Mouse (Mus musculus) MEL (cell line): ENCODE measurements around the gene Usp37.

Source experiments
- CHD2 ChIP-seq: IDR thresholded peaks from 2 replicates; pipeline ENCODE4 v1.6.1; 2011; ENCODE audit warnings: low read length, improper control_type of control experiment
- CTCF ChIP-seq, 3 experiments: IDR thresholded peaks in 2 of 3; conservative IDR thresholded peaks in 1 of 3; 2 replicates each; pipeline ENCODE4 v1.5.1; 2011 to 2012; ENCODE audit warnings: low read length in 3 of 3, low read depth in 2 of 3, mild to moderate bottlenecking in 2 of 3, improper control_type of control experiment in 1 of 3, inconsistent platforms in 1 of 3, mixed read lengths in 1 of 3, moderate library complexity in 1 of 3; ENCODE audit not compliant: control insufficient read depth in 1 of 3, insufficient read depth in 1 of 3, poor library complexity in 1 of 3, severe bottlenecking in 1 of 3
- EP300 ChIP-seq, 2 experiments: IDR thresholded peaks; 2 replicates each; pipeline ENCODE4 v1.6.1; 2011; ENCODE audit warnings: improper control_type of control experiment in 2 of 2, low read length in 2 of 2, low read depth in 1 of 2, mild to moderate bottlenecking in 1 of 2
- POLR2A ChIP-seq, 2 experiments: IDR thresholded peaks; 2 replicates each; pipeline ENCODE4 v1.6.1; 2011 to 2012; ENCODE audit warnings: low read length in 2 of 2, mild to moderate bottlenecking in 2 of 2, control low read depth in 1 of 2, improper control_type of control experiment in 1 of 2, low read depth in 1 of 2, moderate library complexity in 1 of 2; ENCODE audit not compliant: control insufficient read depth in 1 of 2, insufficient read depth in 1 of 2, poor library complexity in 1 of 2
- USF1 ChIP-seq: IDR thresholded peaks from 2 replicates; pipeline ENCODE4 v1.6.1; 2014; ENCODE audit warnings: low read depth, mild to moderate bottlenecking, inconsistent platforms, low read length, improper control_type of control experiment, moderate library complexity
- ZKSCAN1 ChIP-seq: IDR thresholded peaks from 2 replicates; pipeline ENCODE4 v1.6.1; 2012; ENCODE audit warnings: low read depth, mild to moderate bottlenecking, inconsistent platforms, low read length, improper control_type of control experiment, moderate library complexity
- ZMIZ1 ChIP-seq: IDR thresholded peaks from 2 replicates; pipeline ENCODE4 v1.6.1; 2012; ENCODE audit warnings: low read depth, mild to moderate bottlenecking, inconsistent platforms, low read length, improper control_type of control experiment, moderate library complexity

- TF ChIP-seq ZKSCAN1 (no peak), POLR2A (IDR thresholded peaks at IDR 0.05; ENCODE audit: control insufficient read depth in 1 of 2, insufficient read depth in 1 of 2, low read depth in 1 of 2, low read length in 2 of 2, poor library complexity in 1 of 2) (0 out of 4 replicates have a peak, but pooled peaks of 1 of the 2 experiments have one; percentile 53), CTCF (IDR thresholded peaks at IDR 0.05 in 2 of 3, conservative IDR thresholded peaks at IDR 0.05 in 1 of 3; ENCODE audit: control insufficient read depth in 1 of 3, insufficient read depth in 1 of 3, low read depth in 2 of 3, low read length in 3 of 3, poor library complexity in 1 of 3, severe bottlenecking in 1 of 3) (no peak), EP300 (IDR thresholded peaks at IDR 0.05; ENCODE audit: low read depth in 1 of 2, low read length in 2 of 2) (peak in 1 of 2 experiments; percentile 28; a peak in 1 of 4 replicates), CHD2 (no peak; the same call in 1 of the 2 replicates), ZMIZ1 (peak; percentile 37; the same call in 1 of the 2 replicates), USF1 (no peak)
Observed at GRCm38 (mm10) chr1:74391844-74392441, 152.1 kb downstream of the Usp37 start.
